Mouse (Mus musculus): ENCODE measurements around the gene Ankrd17.
"Not testable (repeated sequence)": the region's sequence is repeated elsewhere in the genome, so short reads cannot be mapped to it uniquely, and the experiment has no call there.

Gene Ankrd17

DNA sequence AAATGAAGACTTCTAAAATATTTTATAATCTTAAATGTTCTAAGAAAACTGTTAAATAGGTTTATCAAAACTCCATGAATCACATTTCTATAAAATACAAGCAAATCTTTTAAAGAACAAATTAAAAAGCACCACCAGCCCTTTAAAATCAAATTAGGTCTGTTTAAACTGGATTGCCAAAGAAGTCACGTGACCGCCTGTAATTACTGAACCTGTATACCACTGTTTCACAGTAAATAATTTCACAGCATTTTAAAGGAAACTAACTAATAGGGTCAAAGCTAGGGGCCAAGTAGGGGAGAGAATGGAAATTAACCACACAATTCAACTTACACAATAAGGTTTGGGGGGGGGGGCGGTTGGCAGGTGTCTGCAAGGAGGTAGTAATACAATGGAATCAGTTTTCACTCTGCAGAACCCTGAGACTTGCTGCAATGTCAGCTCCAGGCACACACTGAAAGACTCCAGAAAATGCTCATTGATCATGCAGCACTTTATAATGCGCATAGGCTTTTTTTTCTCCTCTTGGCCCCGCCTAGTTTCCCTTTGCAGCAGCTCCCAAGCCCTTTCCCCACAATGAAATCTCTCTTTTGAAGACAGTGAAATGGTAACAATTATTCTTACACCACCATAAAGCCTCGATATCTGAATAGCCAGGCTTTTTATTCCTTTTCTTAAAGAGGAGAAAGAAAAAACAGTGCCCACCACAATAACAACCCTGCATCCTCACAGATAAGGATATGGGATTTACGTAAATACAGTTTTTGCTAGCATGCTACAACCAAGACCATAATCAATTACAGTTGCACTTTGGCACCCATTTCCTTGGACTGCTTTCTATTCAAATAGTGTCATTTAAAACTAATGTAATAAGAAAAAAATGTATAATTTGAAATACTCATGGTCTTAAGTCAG lies 27.9 kb downstream of the Ankrd17 start:
- no peak for DNase-seq (ENCODE audit: inconsistent age in 2 of 2, low spot score in 1 of 2)

DNA sequence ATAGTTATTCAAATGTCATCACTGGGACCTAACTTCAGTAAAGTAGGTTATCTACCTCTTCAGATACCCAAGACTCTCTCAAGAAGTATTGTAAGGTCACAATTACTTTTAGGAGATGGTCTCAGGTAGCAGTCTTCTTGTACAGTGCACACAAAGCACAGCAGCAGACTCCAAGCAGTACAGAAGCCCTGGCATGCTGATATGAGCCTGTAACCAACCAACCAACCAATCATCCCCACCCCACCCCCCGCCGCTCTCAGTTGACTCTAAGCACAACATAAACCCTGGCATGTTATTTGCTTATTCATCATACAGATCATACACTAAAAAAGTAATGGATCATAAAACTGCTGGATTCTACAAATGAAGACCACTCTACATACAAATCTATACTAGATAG lies 33.9 kb downstream of the Ankrd17 start:
- no peak for DNase-seq (ENCODE audit: inconsistent age in 2 of 2, low spot score in 1 of 2)

GRCm38 (mm10) chr5:90331071-90331470 lies 35.3 kb downstream of the Ankrd17 start:
- no peak for DNase-seq (ENCODE audit: inconsistent age in 2 of 2, low spot score in 1 of 2)

- DNase-seq (ENCODE audit: inconsistent age in 2 of 2, low spot score in 1 of 2): no peak
Observed at GRCm38 (mm10) chr5:90298396-90298795, 68.0 kb downstream of the Ankrd17 start.

DNA sequence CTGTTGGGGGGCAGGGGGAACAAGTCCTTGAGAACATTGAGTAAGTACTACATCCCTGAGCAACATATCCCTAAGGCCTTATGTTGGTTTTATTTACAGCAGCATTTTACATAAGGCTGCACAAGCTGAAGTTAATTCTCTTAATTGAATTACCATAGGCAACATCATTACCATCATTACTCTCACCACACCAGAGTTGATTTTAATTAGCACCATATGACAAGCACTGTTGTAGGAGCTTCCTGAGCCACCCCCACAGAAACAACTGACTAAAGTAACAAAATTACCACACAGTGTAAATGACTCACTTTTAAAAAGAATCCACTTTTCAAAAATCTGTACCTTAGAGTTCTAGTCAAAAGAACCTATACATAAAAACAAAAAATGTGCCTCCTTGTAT lies 76.5 kb downstream of the Ankrd17 start:
- DNase-seq (ENCODE audit: inconsistent age in 2 of 2, low spot score in 1 of 2): no peak

GRCm38 (mm10) chr5:90286559-90286958 lies 79.8 kb downstream of the Ankrd17 start:
- DNase-seq (ENCODE audit: inconsistent age in 2 of 2, low spot score in 1 of 2): peak; percentile 14 to 65

DNA sequence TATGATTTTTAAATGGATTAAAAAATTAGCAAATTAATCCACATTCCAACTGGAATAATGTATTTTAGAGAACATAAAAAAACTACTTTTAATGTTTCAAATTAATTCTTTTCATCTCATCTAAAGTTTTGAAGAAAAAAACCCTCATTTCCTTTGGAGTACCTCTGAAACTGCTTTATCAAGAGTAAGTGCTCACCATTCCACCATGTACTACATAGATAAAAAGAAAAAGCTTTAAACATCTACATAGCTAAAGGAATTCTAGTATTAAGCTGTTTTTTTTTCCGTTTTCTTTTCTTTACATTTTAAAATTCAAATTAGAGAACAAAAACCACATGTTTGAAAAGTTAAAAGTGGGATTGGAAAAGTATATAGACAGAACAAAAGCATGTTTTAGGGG lies 86.3 kb downstream of the Ankrd17 start:
- no peak for DNase-seq (ENCODE audit: inconsistent age in 2 of 2, low spot score in 1 of 2)

- DNase-seq (ENCODE audit: inconsistent age in 2 of 2, low spot score in 1 of 2): no peak
Observed at GRCm38 (mm10) chr5:90279418-90279817, 87.0 kb downstream of the Ankrd17 start.

GRCm38 (mm10) chr5:90277443-90277842 lies 88.9 kb downstream of the Ankrd17 start:
- DNase-seq (ENCODE audit: inconsistent age in 2 of 2, low spot score in 1 of 2): peak; percentile 13 to 82

DNA sequence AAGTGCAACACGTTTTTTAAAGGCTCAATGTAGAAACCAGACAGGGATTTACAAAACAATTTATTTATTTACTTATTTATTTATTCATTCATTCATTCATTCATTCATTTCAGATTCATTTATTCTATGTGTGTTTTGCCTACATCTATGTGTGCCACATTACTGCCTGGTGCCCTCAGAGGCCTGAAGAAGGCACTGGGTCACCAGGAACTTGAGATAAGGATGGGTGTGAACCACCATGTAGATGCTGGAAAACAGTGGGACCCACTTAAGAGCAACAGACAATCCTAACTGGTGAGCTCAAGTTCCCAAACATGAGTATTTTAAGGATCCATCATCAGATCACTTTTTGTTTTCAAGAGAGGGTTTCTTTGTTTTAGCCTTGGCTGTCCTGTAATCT lies 91.6 kb downstream of the Ankrd17 start:
- no peak for DNase-seq (ENCODE audit: inconsistent age in 2 of 2, low spot score in 1 of 2)

DNA sequence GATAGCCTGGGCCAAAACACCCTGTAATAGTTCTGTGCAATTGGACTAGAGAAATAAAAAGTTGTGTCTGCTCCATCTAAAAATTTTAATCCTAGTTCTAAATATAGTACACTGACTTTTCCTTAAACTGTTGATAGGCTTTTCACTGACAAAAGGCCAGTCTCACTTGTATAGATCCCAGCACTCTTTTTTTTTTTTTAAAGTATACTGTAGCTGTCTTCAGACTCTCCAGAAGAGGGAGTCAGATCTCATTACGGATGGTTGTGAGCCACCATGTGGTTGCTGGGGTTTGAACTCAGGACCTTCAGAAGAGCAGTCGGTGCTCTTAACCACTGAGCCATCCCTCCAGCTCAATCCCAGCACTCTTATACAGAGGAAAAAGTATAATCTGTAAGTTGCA lies 104.1 kb downstream of the Ankrd17 start:
- not testable (repeated sequence) for DNase-seq (ENCODE audit: inconsistent age in 2 of 2, low spot score in 1 of 2)

GRCm38 (mm10) chr5:90257023-90257422 lies 109.4 kb downstream of the Ankrd17 start:
- no peak for DNase-seq (ENCODE audit: inconsistent age in 2 of 2, low spot score in 1 of 2)

DNA sequence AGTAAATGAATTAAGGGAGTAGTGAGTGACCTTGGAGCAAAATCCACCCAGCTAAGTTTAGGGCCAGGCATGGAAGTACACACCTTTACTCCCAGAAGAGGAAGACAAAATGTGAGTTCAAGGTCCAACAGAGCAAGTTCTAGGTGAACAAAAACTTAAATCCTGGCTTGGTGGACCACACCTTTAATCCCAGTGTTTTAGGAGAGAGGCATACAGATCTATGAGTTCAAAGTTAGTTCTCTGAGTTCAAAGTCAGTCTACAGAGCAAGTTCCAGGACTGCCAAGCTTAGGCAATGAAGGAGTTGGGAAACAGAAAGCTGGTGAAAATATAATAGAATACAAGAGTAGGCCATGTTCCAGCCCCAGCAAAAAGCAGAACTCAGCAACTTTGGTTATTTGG lies 118.9 kb downstream of the Ankrd17 start:
- no peak for DNase-seq (ENCODE audit: inconsistent age in 2 of 2, low spot score in 1 of 2)

GRCm38 (mm10) chr5:90246987-90247386 lies 119.4 kb downstream of the Ankrd17 start:
- DNase-seq (ENCODE audit: inconsistent age in 2 of 2, low spot score in 1 of 2): no peak

DNA sequence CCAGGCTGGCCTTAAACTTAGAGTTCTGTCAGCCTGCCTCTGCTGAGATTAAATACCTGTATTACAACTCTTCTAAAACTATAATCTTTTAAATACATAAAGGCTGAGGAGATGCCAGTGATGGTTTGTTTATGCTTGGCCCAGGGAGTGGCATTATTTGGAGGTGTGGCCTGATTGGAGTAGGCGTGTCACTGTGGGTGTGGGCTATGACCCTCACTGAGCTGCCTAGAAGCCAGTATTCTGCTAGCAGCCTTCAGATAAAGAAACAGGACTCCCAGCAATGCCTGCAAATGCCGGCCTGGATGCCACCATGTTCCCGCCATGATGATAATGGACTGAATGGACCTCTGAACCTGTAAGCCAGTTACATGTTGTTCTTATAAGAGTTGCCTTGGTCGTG lies 119.8 kb downstream of the Ankrd17 start:
- DNase-seq (ENCODE audit: inconsistent age in 2 of 2, low spot score in 1 of 2): no peak

- no peak for DNase-seq (ENCODE audit: inconsistent age in 2 of 2, low spot score in 1 of 2)
Observed at GRCm38 (mm10) chr5:90245416-90245815, 121.0 kb downstream of the Ankrd17 start.

DNA sequence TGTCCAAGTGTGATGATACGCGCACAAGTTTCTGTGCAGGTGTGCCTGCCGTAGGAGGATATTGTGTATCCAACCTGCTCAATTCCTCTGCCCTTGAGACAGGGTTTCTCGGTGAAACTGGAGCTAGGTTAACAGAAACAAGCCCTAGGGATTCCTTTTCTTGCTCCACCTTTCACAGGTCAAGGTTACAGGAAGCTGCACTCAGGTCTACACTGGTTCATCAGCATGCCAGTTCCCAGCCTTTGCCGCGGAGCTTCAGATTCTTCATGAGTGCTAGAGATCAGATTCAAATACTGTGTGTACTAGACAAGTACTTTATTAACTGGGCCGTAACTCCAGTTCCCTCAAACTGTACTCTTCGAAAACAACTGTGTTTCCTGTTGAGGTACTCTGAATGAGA lies 131.2 kb downstream of the Ankrd17 start:
- DNase-seq (ENCODE audit: inconsistent age in 2 of 2, low spot score in 1 of 2): no peak

GRCm38 (mm10) chr5:90233305-90233704 lies 133.1 kb downstream of the Ankrd17 start:
- DNase-seq (ENCODE audit: inconsistent age in 2 of 2, low spot score in 1 of 2): no peak

- DNase-seq (ENCODE audit: inconsistent age in 2 of 2, low spot score in 1 of 2): no peak
Observed at GRCm38 (mm10) chr5:90229760-90230159, 136.6 kb downstream of the Ankrd17 start.

DNA sequence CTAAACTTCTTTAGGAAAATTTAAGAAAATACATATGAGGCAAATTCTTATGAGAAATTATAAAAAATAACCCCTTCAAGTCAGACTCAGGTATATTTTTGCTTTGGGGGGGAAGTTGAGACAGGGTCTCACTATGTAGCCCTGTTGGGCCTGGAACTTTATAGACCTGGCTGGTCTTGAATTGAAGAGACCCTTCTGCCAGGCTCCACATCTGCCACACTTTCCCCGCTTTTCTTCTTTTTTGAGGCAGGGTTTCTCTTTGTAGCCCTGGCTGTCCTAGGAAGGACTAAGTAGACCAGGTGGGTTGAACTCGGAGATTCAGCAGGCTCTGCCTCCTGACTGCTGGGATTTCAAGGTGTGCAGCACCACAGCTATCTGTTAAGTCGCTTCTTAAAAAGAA lies 139.7 kb downstream of the Ankrd17 start:
- DNase-seq (ENCODE audit: inconsistent age in 2 of 2, low spot score in 1 of 2): no peak

GRCm38 (mm10) chr5:90224730-90225129 lies 141.6 kb downstream of the Ankrd17 start:
- peak in 1 of 2 experiments; percentile 30 for DNase-seq (ENCODE audit: inconsistent age in 2 of 2, low spot score in 1 of 2)

DNA sequence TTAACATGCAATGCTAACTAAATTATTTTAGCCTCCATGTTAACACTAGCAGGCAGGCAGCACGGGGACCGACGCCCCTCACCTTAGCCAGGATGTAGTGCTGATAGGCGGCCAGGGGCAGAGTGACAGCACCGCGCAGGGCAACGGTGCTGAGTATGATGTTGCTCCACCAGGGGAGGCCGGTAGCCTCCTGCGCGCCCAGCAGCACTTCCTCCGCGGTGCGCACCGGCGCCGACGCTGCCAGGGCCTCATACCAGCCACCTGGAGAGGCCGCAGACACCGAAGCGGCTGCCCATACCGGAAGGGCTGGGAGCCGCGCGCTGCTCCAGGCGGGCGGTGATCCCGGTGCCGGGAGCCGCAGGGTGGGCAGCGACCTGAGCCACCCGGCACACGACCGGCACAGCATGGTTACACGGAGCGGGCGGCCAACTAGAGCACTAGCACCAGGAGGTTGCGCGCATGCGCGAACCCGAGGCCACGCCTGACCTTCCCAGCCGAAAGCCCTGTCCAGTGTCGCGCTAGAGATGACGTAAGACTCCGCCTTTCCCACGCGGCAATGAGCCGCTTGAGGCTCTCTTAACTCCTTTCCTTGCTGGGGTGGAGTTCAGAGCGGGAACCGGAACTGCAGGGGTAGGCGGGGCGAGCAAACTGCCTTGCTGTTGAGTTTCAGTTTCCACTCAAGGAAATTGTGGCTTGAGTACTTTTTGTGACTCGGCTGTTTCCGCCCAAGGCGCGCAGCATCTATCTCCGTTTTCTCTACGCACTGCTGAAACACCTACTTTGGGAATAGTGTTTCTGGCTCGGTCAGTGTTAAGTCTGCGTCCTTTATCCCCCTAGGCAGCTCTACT lies 142.6 kb downstream of the Ankrd17 start, which contains the start of gene Cox18:
Gene Cox18 (minus strand): TSS at position 468 of the 848 bp plus-strand sequence.
- peak; percentile 99 to 100 for DNase-seq (ENCODE audit: inconsistent age in 2 of 2, low spot score in 1 of 2)

All from adrenal gland, adult (tissue).